Mouse (Mus musculus): Measurements from ENCODE around the gene Fdx1l. TPM values are rescaled to one million over a fixed set of nuclear protein-coding genes. Genes with fewer than 3 reads are reported as not detected.
A peak's percentile ranks its signal among the peaks of the same experiment; 100 is the strongest.
"Not testable (repeated sequence)": the region's sequence is repeated elsewhere in the genome, so short reads cannot be mapped to it uniquely, and the experiment has no call there.

Gene Fdx1l
- polyA plus RNA-seq, 1 experiment from 2014 or later = 26.7 TPM

DNA sequence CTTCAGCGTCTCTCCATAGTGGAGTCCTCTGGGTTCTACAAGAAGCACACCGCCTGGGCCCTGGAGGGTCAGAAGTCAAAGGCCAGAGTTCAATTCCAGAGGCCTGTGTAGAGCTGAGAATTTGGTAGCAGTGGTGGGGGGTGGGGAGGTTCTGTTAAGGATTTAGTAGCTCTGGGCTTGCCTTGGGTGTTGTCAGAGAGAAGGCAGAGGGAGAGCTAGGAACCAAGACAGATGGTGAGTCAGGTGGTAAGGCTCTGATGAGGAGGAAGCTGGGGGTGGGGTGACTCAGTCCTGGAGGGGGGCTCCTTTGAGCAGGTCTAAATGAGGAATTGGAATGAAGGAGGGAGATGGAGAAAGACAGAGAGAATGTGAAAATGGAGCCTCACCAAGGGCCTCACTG lies 10.5 kb downstream of the Fdx1l start:
- ATAC-seq (no peak), DNase-seq (no peak)
- no peaks in the 10 kb centered on the region for H3K9me3 ChIP-seq (ENCODE audit: low read length)
- H3K36me3 ChIP-seq (replicated peaks; ENCODE audit: insufficient read depth, low read length) = peaks cover 13% of the 10 kb centered on the region
- H3K27me3 ChIP-seq (ENCODE audit: insufficient read depth, low read length) = no peaks in the 10 kb centered on the region
- no peak overlapping the region for H3K4me2 ChIP-seq (ENCODE audit: low read depth, low read length)
- H3K4me3 ChIP-seq (ENCODE audit: low read depth, low read length) = no peak overlapping the region
- no peak overlapping the region for H3K27ac ChIP-seq (ENCODE audit: low read depth)
- 87% methylated on average over 2 of the region's 2 CpGs for WGBS (ENCODE audit: insufficient replicate concordance)
- no peaks in the 10 kb centered on the region for H3K4me1 ChIP-seq (ENCODE audit: insufficient read depth)
- H3K9ac ChIP-seq (replicated peaks) = no peak overlapping the region
- TF ChIP-seq EP300 (IDR thresholded peaks at IDR 0.05; ENCODE audit: low read depth) (no peak), CTCF (IDR thresholded peaks at IDR 0.05; ENCODE audit: low read depth) (no peak)

DNA sequence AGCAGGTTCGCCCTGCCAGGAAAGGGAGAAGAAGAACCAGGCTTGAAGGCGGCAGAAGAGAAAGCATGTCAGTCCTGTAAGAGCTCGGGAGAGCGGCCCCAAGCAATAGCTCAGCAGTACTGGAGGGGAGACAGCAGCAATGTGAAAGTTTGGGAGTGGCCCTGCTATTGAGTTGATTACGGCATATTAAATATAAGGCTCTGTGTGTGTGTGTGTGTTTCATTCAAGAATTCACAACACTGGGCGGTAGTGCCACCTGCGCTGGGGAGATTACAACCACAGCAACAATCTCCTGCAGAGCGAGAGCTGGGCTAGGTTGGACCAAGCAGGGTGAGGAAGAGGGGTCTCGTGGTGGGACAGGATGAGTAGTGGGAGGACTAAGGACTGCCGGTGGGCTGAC lies 21.8 kb downstream of the Fdx1l start:
- WGBS (ENCODE audit: insufficient replicate concordance) = 50% methylated on average over 10 of the region's 10 CpGs
- Histone ChIP-seq H3K4me2 (ENCODE audit: low read depth, low read length) (no peak overlapping the region), H3K4me1 (ENCODE audit: insufficient read depth) (no peaks in the 10 kb centered on the region)

DNA sequence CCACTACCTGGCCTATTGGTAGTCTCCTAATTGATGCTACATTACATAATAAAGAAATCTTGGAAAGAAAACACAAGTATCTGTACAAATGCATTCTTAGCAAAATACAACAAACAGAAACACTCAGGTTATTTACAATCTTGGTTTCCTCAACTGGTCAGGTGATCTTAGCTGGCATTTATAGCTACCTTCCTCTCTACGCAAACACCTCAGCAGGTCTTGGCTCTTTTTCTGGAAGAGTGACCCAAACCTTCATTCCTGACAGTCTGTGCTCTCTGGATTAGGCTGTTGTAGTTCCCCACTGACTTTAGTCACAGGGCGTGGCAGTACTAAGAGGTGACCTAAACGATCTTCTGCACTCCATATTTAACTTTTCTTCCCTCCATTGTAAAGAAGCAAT lies 28.2 kb downstream of the Fdx1l start:
- no peak for ATAC-seq
- Histone ChIP-seq H3K27ac (ENCODE audit: low read depth) (no peak overlapping the region), H3K4me1 (ENCODE audit: insufficient read depth) (no peaks in the 10 kb centered on the region; the same call in 1 of the 2 replicates), H3K9me3 (ENCODE audit: low read length) (no peaks in the 10 kb centered on the region), H3K9ac (replicated peaks) (no peak overlapping the region), H3K4me3 (ENCODE audit: low read depth, low read length) (no peak overlapping the region), H3K36me3 (replicated peaks; ENCODE audit: insufficient read depth, low read length) (no peaks in the 10 kb centered on the region), H3K27me3 (ENCODE audit: insufficient read depth, low read length) (0 out of 2 replicates have a peak, but pooled peaks cover 3% of the 10 kb centered on the region), H3K4me2 (ENCODE audit: low read depth, low read length) (no peak overlapping the region)
- WGBS (ENCODE audit: insufficient replicate concordance) = 62% methylated on average over 3 of the region's 3 CpGs
- DNase-seq = no peak
- TF ChIP-seq CTCF (IDR thresholded peaks at IDR 0.05; ENCODE audit: low read depth) (no peak), EP300 (IDR thresholded peaks at IDR 0.05; ENCODE audit: low read depth) (no peak)

More for the DNA sequence above, 21.8 kb downstream of the Fdx1l start:
- no peaks in the 10 kb centered on the region for H3K9me3 ChIP-seq (ENCODE audit: low read length)
- TF ChIP-seq EP300 (IDR thresholded peaks at IDR 0.05; ENCODE audit: low read depth) (no peak), CTCF (IDR thresholded peaks at IDR 0.05; ENCODE audit: low read depth) (no peak)
- no peaks in the 10 kb centered on the region for H3K27me3 ChIP-seq (ENCODE audit: insufficient read depth, low read length)
- DNase-seq = no peak
- no peak overlapping the region for H3K9ac ChIP-seq (replicated peaks)
- no peak overlapping the region for H3K27ac ChIP-seq (ENCODE audit: low read depth)
- no peak overlapping the region for H3K4me3 ChIP-seq (ENCODE audit: low read depth, low read length)
- no peaks in the 10 kb centered on the region for H3K36me3 ChIP-seq (replicated peaks; ENCODE audit: insufficient read depth, low read length)
- peak; percentile 58 for ATAC-seq

DNA sequence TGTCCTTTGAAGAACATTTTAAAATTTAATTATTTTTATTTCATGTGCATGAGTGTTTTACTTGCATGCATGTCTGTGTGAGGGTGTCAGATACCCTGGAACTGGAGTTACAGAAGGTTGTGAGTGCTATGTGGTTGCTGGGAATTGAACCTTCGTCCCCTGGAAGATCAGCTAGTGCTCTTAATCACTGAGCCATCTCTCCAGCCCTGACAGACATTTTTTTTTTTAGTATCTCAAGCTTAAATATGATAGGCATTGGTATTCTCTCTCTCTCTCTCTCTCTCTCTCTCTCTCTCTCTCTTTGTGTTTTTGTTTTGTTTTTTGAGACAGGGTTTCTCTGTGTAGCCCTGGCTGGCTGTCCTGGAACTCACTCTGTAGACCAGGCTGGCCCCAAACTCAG lies 28.6 kb downstream of the Fdx1l start:
- not testable (repeated sequence) for ATAC-seq; DNase-seq; H3K4me3 ChIP-seq (ENCODE audit: low read depth, low read length); H3K27ac ChIP-seq (ENCODE audit: low read depth); H3K4me2 ChIP-seq (ENCODE audit: low read depth, low read length); H3K36me3 ChIP-seq (replicated peaks; ENCODE audit: insufficient read depth, low read length); H3K9me3 ChIP-seq (ENCODE audit: low read length); H3K4me1 ChIP-seq (ENCODE audit: insufficient read depth); H3K27me3 ChIP-seq (ENCODE audit: insufficient read depth, low read length); H3K9ac ChIP-seq (replicated peaks)
- 65% methylated on average over 1 of the region's 1 CpGs for WGBS (ENCODE audit: insufficient replicate concordance)

DNA sequence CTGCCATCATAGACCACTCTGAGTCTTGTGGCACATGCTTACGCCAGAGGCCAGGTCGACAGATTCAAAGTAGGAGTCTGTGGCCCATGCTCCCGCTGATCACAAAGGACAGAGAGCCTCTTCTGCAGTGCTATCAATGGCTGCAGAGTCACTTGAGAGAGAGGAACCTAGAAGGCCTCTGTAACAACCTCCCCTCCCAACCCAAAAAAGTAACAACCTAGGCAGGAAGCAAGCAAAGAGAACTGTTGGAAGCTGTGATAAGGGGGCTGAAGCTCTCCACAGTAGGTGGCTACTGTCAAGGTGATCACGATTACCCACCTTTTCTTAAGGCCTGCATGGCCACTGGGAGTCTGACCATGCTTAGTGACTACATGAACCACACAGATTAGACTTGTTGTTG lies 29.9 kb downstream of the Fdx1l start:
- Histone ChIP-seq H3K36me3 (replicated peaks; ENCODE audit: insufficient read depth, low read length) (no peaks in the 10 kb centered on the region), H3K9ac (replicated peaks) (no peak overlapping the region), H3K9me3 (ENCODE audit: low read length) (no peaks in the 10 kb centered on the region), H3K27ac (ENCODE audit: low read depth) (no peak overlapping the region), H3K4me2 (ENCODE audit: low read depth, low read length) (no peak overlapping the region), H3K4me1 (ENCODE audit: insufficient read depth) (peaks cover 4% of the 10 kb centered on the region), H3K4me3 (ENCODE audit: low read depth, low read length) (no peak overlapping the region), H3K27me3 (ENCODE audit: insufficient read depth, low read length) (peaks cover 13% of the 10 kb centered on the region)
- no peak for ATAC-seq
- 66% methylated on average over 4 of the region's 4 CpGs for WGBS (ENCODE audit: insufficient replicate concordance)
- DNase-seq = no peak
- no peak for TF ChIP-seq CTCF (IDR thresholded peaks at IDR 0.05; ENCODE audit: low read depth)
- TF ChIP-seq EP300 (IDR thresholded peaks at IDR 0.05; ENCODE audit: low read depth) = no peak

DNA sequence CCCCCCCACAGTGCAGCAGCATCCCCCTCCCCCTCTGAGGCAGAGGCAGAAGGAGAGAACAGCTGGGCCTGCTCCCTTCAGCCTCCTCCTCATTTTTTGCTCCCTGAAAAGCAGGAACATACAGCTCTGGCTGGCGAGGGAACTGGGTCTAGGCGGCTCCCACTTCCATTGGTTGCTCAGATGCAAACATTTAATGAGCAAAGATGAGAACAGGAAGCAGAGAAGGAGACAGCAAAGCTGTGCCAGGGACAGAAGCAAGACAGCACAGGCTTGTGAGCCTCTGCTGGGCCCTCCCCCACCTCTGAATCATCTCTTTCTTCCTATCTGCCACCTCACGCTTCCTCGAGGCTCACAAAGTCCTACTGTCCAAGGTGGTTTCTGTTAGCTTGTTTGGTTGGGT lies 32.1 kb downstream of the Fdx1l start:
- Histone ChIP-seq H3K36me3 (replicated peaks; ENCODE audit: insufficient read depth, low read length) (no peaks in the 10 kb centered on the region), H3K4me2 (ENCODE audit: low read depth, low read length) (no peak overlapping the region), H3K27me3 (ENCODE audit: insufficient read depth, low read length) (peaks cover 36% of the 10 kb centered on the region), H3K9ac (replicated peaks) (no peak overlapping the region), H3K4me3 (ENCODE audit: low read depth, low read length) (no peak overlapping the region), H3K4me1 (ENCODE audit: insufficient read depth) (peaks cover 14% of the 10 kb centered on the region), H3K9me3 (ENCODE audit: low read length) (no peaks in the 10 kb centered on the region), H3K27ac (ENCODE audit: low read depth) (no peak overlapping the region)
- WGBS (ENCODE audit: insufficient replicate concordance) = 46% methylated on average over 4 of the region's 4 CpGs
- TF ChIP-seq CTCF (IDR thresholded peaks at IDR 0.05; ENCODE audit: low read depth) = no peak
- TF ChIP-seq EP300 (IDR thresholded peaks at IDR 0.05; ENCODE audit: low read depth) = no peak
- DNase-seq (no peak), ATAC-seq (no peak)

DNA sequence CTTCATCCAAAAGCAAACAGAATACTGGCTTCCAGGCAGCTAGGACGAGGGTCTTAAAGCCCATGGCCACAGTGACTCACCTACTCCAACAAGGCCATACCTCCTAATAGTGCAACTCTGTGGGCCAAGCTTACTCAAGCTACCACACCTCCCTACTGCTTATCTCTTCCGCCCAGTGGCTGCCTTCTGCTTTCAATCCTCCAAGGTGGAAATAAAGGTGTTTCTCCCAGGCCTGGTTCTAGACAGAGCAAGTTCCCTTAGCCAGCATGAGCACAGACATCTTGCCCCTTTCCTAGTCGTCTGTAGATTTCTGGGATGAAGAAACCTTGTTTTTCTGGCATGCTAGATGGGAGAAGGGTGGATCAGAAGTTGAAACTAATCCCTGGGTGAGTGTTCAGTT lies 33.6 kb downstream of the Fdx1l start:
- 56% methylated on average over 3 of the region's 3 CpGs for WGBS (ENCODE audit: insufficient replicate concordance)
- H3K9me3 ChIP-seq (ENCODE audit: low read length) = no peaks in the 10 kb centered on the region
- DNase-seq = no peak
- peaks cover 16% of the 10 kb centered on the region for H3K4me1 ChIP-seq (ENCODE audit: insufficient read depth)
- peaks cover 51% of the 10 kb centered on the region for H3K27me3 ChIP-seq (ENCODE audit: insufficient read depth, low read length)
- no peak overlapping the region for H3K4me2 ChIP-seq (ENCODE audit: low read depth, low read length)
- H3K27ac ChIP-seq (ENCODE audit: low read depth) = no peak overlapping the region
- peak; percentile 74 for ATAC-seq
- no peak for TF ChIP-seq CTCF (IDR thresholded peaks at IDR 0.05; ENCODE audit: low read depth)
- TF ChIP-seq EP300 (IDR thresholded peaks at IDR 0.05; ENCODE audit: low read depth) = no peak
- H3K4me3 ChIP-seq (ENCODE audit: low read depth, low read length) = no peak overlapping the region
- H3K9ac ChIP-seq (replicated peaks) = no peak overlapping the region
- no peaks in the 10 kb centered on the region for H3K36me3 ChIP-seq (replicated peaks; ENCODE audit: insufficient read depth, low read length)

All from liver, postnatal 0 days (tissue).